Mouse (Mus musculus): ENCODE data around the gene Rasgef1c.
A peak's percentile ranks its signal among the peaks of the same experiment; 100 is the strongest.

The Rasgef1c gene

DNA sequence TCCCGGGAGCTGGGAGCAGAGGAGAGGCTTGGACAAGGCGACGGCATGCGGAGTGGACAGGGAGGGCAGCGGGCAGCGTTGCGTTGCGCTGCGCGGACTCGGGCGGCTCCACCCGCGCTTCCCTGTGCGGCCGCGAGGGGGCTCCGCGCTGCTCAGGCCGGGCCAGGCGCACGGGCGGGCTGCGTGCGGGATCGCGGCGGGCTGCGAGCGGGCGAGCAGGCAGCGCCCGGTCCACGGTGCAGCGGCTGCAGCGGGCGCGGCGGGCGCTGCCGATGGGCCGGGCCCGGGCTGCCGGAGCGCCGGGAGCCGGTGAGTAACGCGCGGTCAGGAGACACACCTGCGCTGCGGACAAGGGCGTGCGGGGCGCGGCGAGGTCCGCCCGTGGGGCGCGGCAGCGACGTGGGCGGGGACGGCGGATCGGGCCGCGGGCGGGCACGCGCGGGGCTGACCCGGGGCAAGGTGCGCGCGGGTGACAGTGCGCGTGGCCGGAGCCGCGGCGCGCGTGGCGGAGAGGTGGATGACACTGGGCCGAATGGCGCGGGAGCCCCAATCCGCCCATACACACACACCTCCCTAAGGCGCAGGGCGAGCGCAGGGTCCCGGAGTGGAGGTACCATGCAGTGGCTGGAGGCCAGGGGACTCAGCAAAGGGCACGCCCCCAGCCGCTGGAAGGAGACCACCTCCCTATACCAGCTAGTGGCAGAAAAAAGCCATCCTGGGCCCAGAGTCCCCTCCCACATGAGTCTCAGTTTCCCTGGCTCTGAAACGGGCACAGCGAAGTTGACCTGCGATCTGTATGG, at the start of gene Rasgef1c:
TSS of gene Rasgef1c (plus strand) at position 177 of the 800 bp plus-strand sequence.
- DNase-seq = peak; percentile 83

GRCm38 (mm10) chr11:49855144-49855543, 46.5 kb upstream of the Rasgef1c start:
- no peak for DNase-seq

GRCm38 (mm10) chr11:49861139-49861538, 40.5 kb upstream of the Rasgef1c start:
- DNase-seq = no peak

DNA sequence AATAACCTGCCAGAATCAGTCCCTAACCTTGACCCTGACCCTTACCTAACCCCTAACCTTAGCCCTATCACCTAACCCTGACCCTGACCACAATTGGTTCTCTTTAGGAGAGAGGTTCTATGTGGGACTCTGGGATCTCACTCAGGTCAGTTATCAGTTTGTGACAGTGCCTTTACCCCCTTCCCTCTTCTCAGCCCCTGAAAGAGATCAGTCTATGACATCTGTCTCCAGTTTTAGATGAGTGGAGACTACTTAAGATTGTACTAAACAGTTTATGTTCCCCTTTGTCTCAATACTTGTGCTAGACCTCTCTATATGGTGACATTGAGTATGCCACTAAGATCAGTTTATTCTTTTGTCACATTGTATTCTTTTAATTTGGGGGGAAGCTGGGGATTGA, 37.7 kb upstream of the Rasgef1c start:
- DNase-seq = no peak

- no peak for DNase-seq
Measured at GRCm38 (mm10) chr11:49867320-49867719, 34.3 kb upstream of the Rasgef1c start.

- peak; percentile 51 for DNase-seq
Measured at GRCm38 (mm10) chr11:49869762-49870161, 31.9 kb upstream of the Rasgef1c start.

GRCm38 (mm10) chr11:49871914-49872313, 29.7 kb upstream of the Rasgef1c start:
- DNase-seq = peak; percentile 41

- no peak for DNase-seq
Measured at GRCm38 (mm10) chr11:49872779-49873178, 28.9 kb upstream of the Rasgef1c start.

- DNase-seq = peak; percentile 54
Measured at GRCm38 (mm10) chr11:49876948-49877817, 24.5 kb upstream of the Rasgef1c start.

- DNase-seq = no peak
Measured at GRCm38 (mm10) chr11:49879950-49880642, 21.5 kb upstream of the Rasgef1c start.

- DNase-seq = no peak
Measured at GRCm38 (mm10) chr11:49883394-49883793, 18.2 kb upstream of the Rasgef1c start.

GRCm38 (mm10) chr11:49888469-49888868, 13.2 kb upstream of the Rasgef1c start:
- no peak for DNase-seq

- DNase-seq = no peak
Measured at GRCm38 (mm10) chr11:49891993-49892392, 9.6 kb upstream of the Rasgef1c start.

DNA sequence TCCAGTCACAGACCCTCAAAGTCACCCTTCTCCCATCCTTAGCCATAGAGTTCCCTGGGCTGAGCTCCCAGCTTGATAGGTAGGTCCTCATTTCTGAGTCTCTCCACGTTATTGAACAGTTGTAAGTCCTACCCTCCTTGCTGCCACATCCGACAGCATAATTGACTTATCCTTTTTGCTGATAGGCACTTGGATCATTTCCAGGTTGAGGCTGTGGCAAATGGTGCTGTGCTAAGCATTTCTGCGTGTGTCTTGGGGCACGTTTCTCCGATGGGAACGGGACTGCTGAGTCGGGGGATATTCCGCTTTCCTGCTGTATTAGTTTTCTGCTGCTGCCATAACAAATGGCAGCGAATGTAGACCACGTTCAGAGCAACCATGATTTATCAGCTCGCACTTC, 7.8 kb upstream of the Rasgef1c start:
- no peak for DNase-seq

GRCm38 (mm10) chr11:49895966-49896590, 5.6 kb upstream of the Rasgef1c start:
- DNase-seq = no peak

DNA sequence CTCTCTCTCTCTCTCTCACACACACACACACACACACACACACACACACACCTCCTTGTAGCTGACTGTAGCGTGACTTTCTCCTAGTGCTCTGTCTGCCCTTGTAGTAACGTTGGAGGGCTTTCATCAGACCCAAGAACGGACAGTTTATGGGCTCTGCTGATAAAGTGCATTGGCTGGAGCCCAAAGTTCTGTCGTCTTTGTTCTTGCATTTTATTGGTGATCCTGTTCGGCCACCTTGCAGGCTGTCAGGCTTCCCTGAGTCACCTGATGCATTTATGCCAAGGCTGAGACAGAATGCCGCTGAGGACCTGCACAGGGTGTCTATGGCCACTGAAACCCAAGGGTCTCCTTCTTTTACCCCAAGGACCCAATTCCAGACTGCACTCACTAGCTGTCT, 1.6 kb upstream of the Rasgef1c start:
- no peak for DNase-seq

DNA sequence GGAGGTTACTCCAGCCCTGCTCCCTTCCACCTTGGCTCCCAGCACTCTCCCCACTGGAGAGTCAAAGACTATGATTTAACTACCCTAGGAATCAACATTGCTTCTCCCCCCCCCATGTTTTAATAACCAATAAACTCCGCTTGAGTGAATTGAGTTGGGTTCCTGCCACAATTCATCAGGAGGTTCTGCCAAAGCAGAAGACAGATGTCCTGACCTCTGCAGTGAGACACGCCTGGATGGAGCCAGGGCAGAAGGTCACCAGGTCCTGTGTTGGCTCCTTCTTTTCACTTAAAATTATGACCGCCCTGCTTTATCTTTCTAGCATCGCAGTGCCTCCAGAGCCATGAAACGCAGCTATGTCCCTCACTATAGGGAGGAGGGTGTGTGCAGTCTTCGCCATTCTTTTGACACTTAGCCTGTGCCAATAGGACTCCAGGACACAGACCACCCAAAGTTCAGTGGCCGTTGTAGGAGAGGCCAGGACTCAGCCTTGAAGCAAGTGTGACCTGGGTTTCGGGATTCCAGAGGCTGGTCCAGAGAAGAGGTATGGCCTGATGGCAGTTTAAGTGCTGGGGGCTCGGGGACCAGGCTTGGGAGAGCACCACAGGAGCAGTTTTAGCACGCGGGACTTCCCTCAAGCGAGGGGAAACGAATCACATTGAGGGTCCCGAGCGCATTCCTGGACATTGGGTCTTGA, 525 bp upstream of the Rasgef1c start:
- DNase-seq = peak; percentile 30

DNA sequence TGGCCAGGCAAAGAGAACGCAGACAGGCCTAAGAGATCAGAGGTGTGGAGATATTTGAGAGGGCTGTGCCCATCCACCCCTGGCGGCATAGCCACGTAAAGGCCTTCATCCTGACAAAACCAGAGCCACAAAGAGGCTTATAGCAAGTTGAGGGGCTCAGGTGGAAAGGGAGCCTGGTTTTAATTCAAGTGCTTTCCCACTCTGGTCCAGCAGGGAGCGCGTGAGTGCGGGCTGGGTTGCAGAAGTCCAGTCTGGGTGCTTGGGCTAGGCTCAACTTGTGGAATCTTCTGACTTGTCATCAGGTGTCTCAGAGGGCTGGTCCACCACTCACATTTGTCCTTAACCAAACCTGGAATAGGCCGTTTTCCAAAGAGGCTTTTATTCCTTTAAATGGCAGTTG, 1.7 kb downstream of the Rasgef1c start:
- peak; percentile 71 for DNase-seq

DNA sequence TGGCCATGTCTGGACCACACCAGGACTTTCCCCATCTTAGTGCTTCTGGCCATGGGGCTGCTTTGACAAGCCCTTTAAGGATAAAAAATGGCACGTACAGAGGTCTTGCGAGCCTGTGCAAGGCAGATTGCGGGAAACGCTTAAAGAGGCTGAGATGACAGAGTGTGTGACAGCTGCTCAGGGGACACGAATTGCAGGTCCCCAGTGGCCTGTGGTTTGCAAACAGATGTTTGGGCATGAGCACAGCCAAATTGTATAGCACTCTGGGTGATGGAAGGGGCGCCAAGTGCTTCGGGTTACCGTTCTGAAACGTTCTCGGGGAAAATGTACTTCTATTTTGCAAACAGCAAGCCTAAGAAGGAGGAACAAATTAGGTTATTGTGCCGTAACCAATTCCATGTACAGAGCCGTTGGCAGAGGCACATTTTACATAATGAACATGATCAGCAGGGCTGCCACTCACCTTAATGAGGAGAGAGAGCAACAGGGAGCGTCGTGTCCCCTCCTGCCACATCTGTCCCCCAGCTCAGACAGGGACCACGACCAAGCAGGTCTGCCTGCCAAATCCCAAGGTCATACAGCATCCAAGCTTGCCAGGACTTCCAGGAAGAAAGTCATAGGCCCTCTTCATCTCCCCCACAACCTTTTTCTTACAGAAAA, 17.0 kb downstream of the Rasgef1c start:
- DNase-seq = no peak

DNA sequence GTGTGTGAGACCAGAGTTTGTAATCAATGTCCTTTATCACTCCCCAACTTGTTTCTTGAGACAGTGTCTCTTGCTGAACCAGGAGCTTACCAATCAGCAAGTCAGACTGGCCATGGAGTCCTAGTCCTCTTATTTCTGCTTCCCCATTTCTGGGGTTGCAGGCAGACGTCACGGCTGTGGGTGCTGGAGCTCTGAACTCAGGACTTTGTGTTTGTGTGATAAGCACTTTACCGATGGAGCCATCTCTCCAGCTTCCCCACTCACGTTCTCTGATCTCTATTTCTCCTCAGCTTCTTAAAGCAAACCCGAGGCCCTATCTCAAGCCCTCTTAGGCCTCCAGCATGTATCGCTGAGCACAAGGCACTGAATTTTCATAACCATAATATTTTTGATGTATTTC, 17.7 kb downstream of the Rasgef1c start:
- DNase-seq = no peak

- DNase-seq = no peak
Measured at GRCm38 (mm10) chr11:49923539-49923938, 21.9 kb downstream of the Rasgef1c start.

DNA sequence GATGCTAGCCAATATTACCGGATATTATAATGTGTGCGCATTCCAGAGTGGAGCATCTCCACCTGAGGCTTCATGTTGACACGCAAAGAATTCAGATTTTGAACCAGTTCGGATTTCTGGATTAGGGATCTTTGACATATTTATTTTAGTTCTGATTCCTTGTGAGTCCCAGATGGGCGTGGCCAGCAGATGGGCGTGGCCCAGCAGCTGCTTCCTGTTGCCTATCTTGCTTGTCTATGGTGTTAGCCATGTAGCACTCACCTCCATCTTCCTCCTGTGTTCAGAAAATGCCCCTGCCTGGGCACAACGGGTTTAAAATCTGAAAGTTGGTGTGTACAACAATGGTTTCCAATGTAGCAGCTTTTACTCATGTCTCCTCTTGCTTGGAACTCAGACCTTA, 24.5 kb downstream of the Rasgef1c start:
- no peak for DNase-seq
